Mouse (Mus musculus): ENCODE data around the gene Aadacl3. TPM values are rescaled to one million over a fixed set of nuclear protein-coding genes. Genes with fewer than 3 reads are reported as not detected.

Gene Aadacl3
- total and polyA plus RNA-seq, 3 experiments = not detected

- no peak for TF ChIP-seq MAZ (IDR thresholded peaks at IDR 0.05; ENCODE audit: low read depth, low read length)
- no peak for TF ChIP-seq MXI1 (IDR thresholded peaks at IDR 0.05; ENCODE audit: low read depth, low read length)
- no peak for TF ChIP-seq POLR2A (IDR thresholded peaks at IDR 0.05; ENCODE audit: low read depth, low read length)
- TF ChIP-seq SMC3 (IDR thresholded peaks at IDR 0.05; ENCODE audit: low read depth, low read length) = no peak
- TF ChIP-seq CTCF (conservative IDR thresholded peaks at IDR 0.05 in 1 of 2, IDR thresholded peaks at IDR 0.05 in 1 of 2; ENCODE audit: low read depth in 2 of 2, low read length in 2 of 2) = no peak
- no peak for TF ChIP-seq ETS1 (conservative IDR thresholded peaks at IDR 0.05; ENCODE audit: low read depth, low read length)
- Histone ChIP-seq H3K4me3 (replicated peaks in 1 of 3; ENCODE audit: low read depth in 2 of 3, low read length in 2 of 3, poor library complexity in 1 of 3) (no peak within 1 kb of the TSS), H3K4me1 (ENCODE audit: control insufficient read depth in 1 of 2, insufficient read depth in 2 of 2) (no peaks in the 10 kb centered on the region), H3K36me3 (replicated peaks in 1 of 2; ENCODE audit: control insufficient read depth in 1 of 2, insufficient read depth in 1 of 2, low read length in 1 of 2) (no peaks in the 10 kb centered on the region), H3K9ac (ENCODE audit: insufficient read depth, low read depth) (no peak within 1 kb of the TSS), H3K27ac (ENCODE audit: insufficient read depth, low read depth) (no peak within 1 kb of the TSS), H3K4me2 (ENCODE audit: insufficient read depth, low read depth, poor library complexity, severe bottlenecking) (no peak within 1 kb of the TSS), H3K79me2 (replicated peaks; ENCODE audit: control insufficient read depth, extremely low read depth, insufficient read depth, poor library complexity, severe bottlenecking) (no peaks in the 10 kb centered on the region), H3K27me3 (replicated peaks) (peaks cover 3% of the 10 kb centered on the region), H3K9me3 (replicated peaks; ENCODE audit: low read length) (peaks cover 13% of the 10 kb centered on the region)
- in situ Hi-C loops (cut with MboI; ENCODE audit: low pct_ligation_motif_present, low pct_unique_long_range_greater_than_20kb, low sequenced_read_pairs) (no loop called here), dilution Hi-C loops (cut with MboI; ENCODE audit: extremely low pct_ligation_motif_present, extremely low pct_unique_long_range_greater_than_20kb, low sequenced_read_pairs) (no loop called here)
- DNase-seq (ENCODE audit: extremely low read depth) = no peak
Measured at GRCm38 (mm10) chr4:144438672-144439071, 24.9 kb downstream of the Aadacl3 start, which contains the start of gene 1700012P22Rik. Gene 1700012P22Rik, minus strand, starts transcription at chr4:144438772.

GRCm38 (mm10) chr4:144433216-144433615 lies 30.3 kb downstream of the Aadacl3 start:
- Histone ChIP-seq H3K4me3 (replicated peaks in 1 of 3; ENCODE audit: low read depth in 2 of 3, low read length in 2 of 3, poor library complexity in 1 of 3) (no peak overlapping the region), H3K4me1 (ENCODE audit: control insufficient read depth in 1 of 2, insufficient read depth in 2 of 2) (no peaks in the 10 kb centered on the region), H3K79me2 (replicated peaks; ENCODE audit: control insufficient read depth, extremely low read depth, insufficient read depth, poor library complexity, severe bottlenecking) (no peaks in the 10 kb centered on the region), H3K36me3 (replicated peaks in 1 of 2; ENCODE audit: control insufficient read depth in 1 of 2, insufficient read depth in 1 of 2, low read length in 1 of 2) (no peaks in the 10 kb centered on the region), H3K4me2 (ENCODE audit: insufficient read depth, low read depth, poor library complexity, severe bottlenecking) (no peak overlapping the region), H3K9me3 (replicated peaks; ENCODE audit: low read length) (peaks cover 10% of the 10 kb centered on the region), H3K27ac (ENCODE audit: insufficient read depth, low read depth) (no peak overlapping the region), H3K9ac (ENCODE audit: insufficient read depth, low read depth) (no peak overlapping the region), H3K27me3 (replicated peaks) (peaks cover 5% of the 10 kb centered on the region)
- no peak for DNase-seq (ENCODE audit: extremely low read depth)
- dilution Hi-C loops (cut with MboI; ENCODE audit: extremely low pct_ligation_motif_present, extremely low pct_unique_long_range_greater_than_20kb, low sequenced_read_pairs) = no loop called here
- no peak for TF ChIP-seq MEF2A (IDR thresholded peaks at IDR 0.05; ENCODE audit: borderline replicate concordance, low read depth, low read length)
- no peak for TF ChIP-seq RCOR1 (conservative IDR thresholded peaks at IDR 0.05; ENCODE audit: low read depth, low read length)
- no peak for TF ChIP-seq ELF1 (IDR thresholded peaks at IDR 0.05; ENCODE audit: low read depth, low read length)
- no peak for TF ChIP-seq MAX (IDR thresholded peaks at IDR 0.05; ENCODE audit: low read length)
- TF ChIP-seq KAT2A (IDR thresholded peaks at IDR 0.05; ENCODE audit: insufficient replicate concordance, low read length) = no peak
- TF ChIP-seq NRF1 (IDR thresholded peaks at IDR 0.05; ENCODE audit: low read depth, low read length) = no peak
- TF ChIP-seq GABPA (IDR thresholded peaks at IDR 0.05; ENCODE audit: insufficient replicate concordance, low read depth, low read length) = no peak
- no peak for TF ChIP-seq E2F4 (IDR thresholded peaks at IDR 0.05; ENCODE audit: insufficient replicate concordance, low read depth, low read length)
- no peak for TF ChIP-seq POLR2A (IDR thresholded peaks at IDR 0.05; ENCODE audit: low read depth, low read length)
- TF ChIP-seq SMC3 (IDR thresholded peaks at IDR 0.05; ENCODE audit: low read depth, low read length) = no peak
- in situ Hi-C loops (cut with MboI; ENCODE audit: low pct_ligation_motif_present, low pct_unique_long_range_greater_than_20kb, low sequenced_read_pairs) = no loop called here

- TF ChIP-seq SMC3 (IDR thresholded peaks at IDR 0.05; ENCODE audit: low read depth, low read length) = no peak
- TF ChIP-seq JUN (IDR thresholded peaks at IDR 0.05; ENCODE audit: insufficient read depth, low read depth, low read length) = no peak
- TF ChIP-seq POLR2A (IDR thresholded peaks at IDR 0.05; ENCODE audit: low read depth, low read length) = no peak
- TF ChIP-seq CHD1 (IDR thresholded peaks at IDR 0.05; ENCODE audit: low read depth, low read length) = no peak
- TF ChIP-seq CHD2 (IDR thresholded peaks at IDR 0.05; ENCODE audit: low read length) = no peak
- no peak for TF ChIP-seq POLR2AphosphoS2 (IDR thresholded peaks at IDR 0.05; ENCODE audit: low read depth, low read length)
- no peak for TF ChIP-seq UBTF (IDR thresholded peaks at IDR 0.05; ENCODE audit: low read depth, low read length)
- TF ChIP-seq RAD21 (IDR thresholded peaks at IDR 0.05; ENCODE audit: low read depth, low read length) = no peak
- TF ChIP-seq MXI1 (IDR thresholded peaks at IDR 0.05; ENCODE audit: low read depth, low read length) = no peak
- Histone ChIP-seq H3K4me1 (ENCODE audit: control insufficient read depth in 1 of 2, insufficient read depth in 2 of 2) (no peaks in the 10 kb centered on the region), H3K36me3 (replicated peaks in 1 of 2; ENCODE audit: control insufficient read depth in 1 of 2, insufficient read depth in 1 of 2, low read length in 1 of 2) (no peaks in the 10 kb centered on the region), H3K4me3 (replicated peaks in 1 of 3; ENCODE audit: low read depth in 2 of 3, low read length in 2 of 3, poor library complexity in 1 of 3) (no peak overlapping the region), H3K27me3 (replicated peaks) (peaks cover 4% of the 10 kb centered on the region), H3K27ac (ENCODE audit: insufficient read depth, low read depth) (no peak overlapping the region), H3K9ac (ENCODE audit: insufficient read depth, low read depth) (no peak overlapping the region), H3K9me3 (replicated peaks; ENCODE audit: low read length) (peaks cover 4% of the 10 kb centered on the region), H3K4me2 (ENCODE audit: insufficient read depth, low read depth, poor library complexity, severe bottlenecking) (no peak overlapping the region), H3K79me2 (replicated peaks; ENCODE audit: control insufficient read depth, extremely low read depth, insufficient read depth, poor library complexity, severe bottlenecking) (no peaks in the 10 kb centered on the region)
- in situ Hi-C loops (cut with MboI; ENCODE audit: low pct_ligation_motif_present, low pct_unique_long_range_greater_than_20kb, low sequenced_read_pairs) (no loop called here), dilution Hi-C loops (cut with MboI; ENCODE audit: extremely low pct_ligation_motif_present, extremely low pct_unique_long_range_greater_than_20kb, low sequenced_read_pairs) (no loop called here)
- no peak for DNase-seq (ENCODE audit: extremely low read depth)
Measured at GRCm38 (mm10) chr4:144430723-144431122, 32.8 kb downstream of the Aadacl3 start.
